Mouse (Mus musculus): ENCODE data around the gene Foxn3. TPM values are rescaled to one million over a fixed set of nuclear protein-coding genes. Genes with fewer than 3 reads are reported as not detected.

Foxn3 gene
- polyA plus RNA-seq, 1 experiment from 2014 or later: 97.6 TPM

DNA sequence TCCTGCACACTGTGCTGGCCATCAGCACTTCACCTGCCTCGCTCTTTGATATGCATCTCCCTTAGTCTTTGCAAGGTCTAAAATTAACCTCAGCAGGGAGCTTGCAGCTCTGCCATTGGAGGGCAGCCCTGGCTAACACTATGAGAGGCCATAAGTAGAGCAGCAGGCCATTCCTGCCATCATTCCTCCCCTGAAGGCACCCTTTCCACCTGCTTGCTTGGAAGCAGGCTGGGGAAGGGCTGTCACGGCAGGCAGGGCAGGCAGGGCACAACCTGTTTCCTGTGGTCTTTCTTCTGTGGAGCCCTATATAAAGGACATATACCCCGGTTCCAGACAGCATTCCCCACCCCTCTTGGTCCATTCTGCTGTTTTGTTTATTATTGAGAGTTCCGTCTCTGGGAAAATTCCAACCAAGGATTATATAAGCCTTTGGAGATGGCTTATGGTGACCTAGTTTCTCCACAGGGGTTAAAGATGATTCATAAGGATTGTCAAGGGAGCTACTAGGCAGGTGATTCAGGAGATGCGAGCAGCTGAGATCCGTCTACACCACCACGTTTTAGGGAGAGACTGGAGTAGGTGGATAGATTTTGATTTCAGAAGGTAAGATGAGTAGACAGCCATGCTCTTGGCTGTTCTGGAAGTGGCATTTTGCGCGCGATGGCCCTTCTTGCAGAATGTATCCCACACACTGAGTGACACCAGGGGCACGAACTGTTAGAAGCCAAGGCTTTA lies 347.7 kb downstream of the Foxn3 start:
- H3K27me3 ChIP-seq: no peaks in the 10 kb centered on the region
- H3K4me3 ChIP-seq (replicated peaks): no peak overlapping the region
- H3K36me3 ChIP-seq: no peaks in the 10 kb centered on the region
- no peak overlapping the region for H3K27ac ChIP-seq (replicated peaks)
- no peak for ATAC-seq (ENCODE audit: insufficient number of reproducible peaks, low FRiP score, low TSS enrichment, low read depth)
- no peaks in the 10 kb centered on the region for H3K9me3 ChIP-seq (replicated peaks)
- WGBS: 73% methylated on average over 11 of the region's 11 CpGs
- no peak overlapping the region for H3K4me2 ChIP-seq (replicated peaks)
- H3K9ac ChIP-seq: no peak overlapping the region
- H3K4me1 ChIP-seq: peaks cover 47% of the 10 kb centered on the region

DNA sequence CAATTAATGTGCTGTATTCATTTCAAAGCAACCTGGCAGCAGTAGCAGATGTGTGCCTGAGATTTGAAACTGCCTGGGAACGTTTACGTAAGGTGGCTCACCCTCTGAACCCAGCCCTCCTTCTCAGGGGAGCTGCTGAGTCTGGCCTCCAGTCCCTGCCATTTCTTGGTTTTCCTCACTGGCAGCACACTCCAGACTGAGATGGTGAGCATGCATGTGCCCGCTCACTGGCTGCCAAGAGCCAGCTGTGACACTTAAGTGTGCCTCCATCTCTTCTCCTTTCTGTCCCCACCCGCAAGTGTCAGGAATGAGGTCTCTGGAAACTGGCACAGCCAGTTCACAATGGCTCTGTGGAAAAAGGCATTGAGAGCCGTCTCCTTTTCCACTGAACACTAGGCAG lies 349.3 kb downstream of the Foxn3 start:
- Histone ChIP-seq H3K27ac (replicated peaks) (no peak overlapping the region), H3K4me2 (replicated peaks) (no peak overlapping the region), H3K9me3 (replicated peaks) (no peaks in the 10 kb centered on the region), H3K27me3 (no peaks in the 10 kb centered on the region), H3K4me1 (peaks cover 43% of the 10 kb centered on the region), H3K4me3 (replicated peaks) (no peak overlapping the region), H3K36me3 (no peaks in the 10 kb centered on the region), H3K9ac (no peak overlapping the region)
- ATAC-seq (ENCODE audit: insufficient number of reproducible peaks, low FRiP score, low TSS enrichment, low read depth): no peak
- 47% methylated on average over 5 of the region's 5 CpGs for WGBS

DNA sequence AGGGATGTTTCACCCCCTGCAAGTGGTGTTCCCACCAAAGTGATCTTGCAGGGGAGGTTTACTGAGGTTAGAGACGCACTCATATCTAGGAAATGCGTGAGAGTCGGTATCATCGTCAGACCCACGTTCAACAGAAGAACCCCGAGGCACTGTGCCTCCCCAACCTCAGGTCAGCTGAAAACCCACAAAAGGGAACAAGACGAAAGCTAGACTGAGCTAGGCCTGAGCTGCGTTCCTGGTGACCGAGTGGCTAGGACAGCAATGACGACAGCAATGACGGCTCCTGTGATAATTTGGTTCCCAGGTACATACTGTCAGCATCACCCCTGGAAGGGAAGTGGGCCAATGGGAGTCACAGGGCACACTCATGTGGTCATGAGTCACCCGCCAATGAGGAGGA lies 350.2 kb downstream of the Foxn3 start:
- Histone ChIP-seq H3K4me2 (replicated peaks) (no peak overlapping the region), H3K27me3 (no peaks in the 10 kb centered on the region), H3K27ac (replicated peaks) (no peak overlapping the region), H3K9ac (no peak overlapping the region), H3K36me3 (no peaks in the 10 kb centered on the region; the same call in 1 of the 2 replicates), H3K9me3 (replicated peaks) (no peaks in the 10 kb centered on the region), H3K4me1 (peaks cover 43% of the 10 kb centered on the region), H3K4me3 (replicated peaks) (no peak overlapping the region)
- no peak for ATAC-seq (ENCODE audit: insufficient number of reproducible peaks, low FRiP score, low TSS enrichment, low read depth)
- 84% methylated on average over 12 of the region's 12 CpGs for WGBS

DNA sequence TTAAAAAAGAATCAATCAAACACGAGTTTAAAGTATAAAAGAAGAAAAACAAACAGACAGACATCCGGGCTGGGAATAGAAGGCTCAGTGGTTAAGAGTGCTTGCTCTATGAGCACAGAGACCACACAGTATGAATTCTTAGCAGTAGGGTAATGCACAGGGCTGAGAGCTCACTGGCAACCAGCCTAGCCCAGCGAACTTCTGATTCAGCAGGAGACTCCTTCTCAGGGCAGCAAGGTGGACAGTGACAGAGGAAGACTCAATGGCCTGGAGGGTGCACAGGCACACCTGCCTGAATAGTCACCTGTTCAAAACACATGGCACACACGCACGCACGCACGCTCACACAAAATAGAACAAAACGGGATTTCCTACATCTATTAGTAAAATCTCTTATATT lies 353.6 kb downstream of the Foxn3 start:
- H3K27ac ChIP-seq (replicated peaks): no peak overlapping the region
- peaks cover 4% of the 10 kb centered on the region; the same call in 1 of the 2 replicates for H3K36me3 ChIP-seq
- no peak for ATAC-seq (ENCODE audit: insufficient number of reproducible peaks, low FRiP score, low TSS enrichment, low read depth)
- H3K4me3 ChIP-seq (replicated peaks): no peak overlapping the region
- peaks cover 18% of the 10 kb centered on the region for H3K4me1 ChIP-seq
- H3K9me3 ChIP-seq (replicated peaks): no peaks in the 10 kb centered on the region
- 86% methylated on average over 8 of the region's 8 CpGs for WGBS
- H3K9ac ChIP-seq: no peak overlapping the region
- H3K4me2 ChIP-seq (replicated peaks): no peak overlapping the region
- no peaks in the 10 kb centered on the region for H3K27me3 ChIP-seq

DNA sequence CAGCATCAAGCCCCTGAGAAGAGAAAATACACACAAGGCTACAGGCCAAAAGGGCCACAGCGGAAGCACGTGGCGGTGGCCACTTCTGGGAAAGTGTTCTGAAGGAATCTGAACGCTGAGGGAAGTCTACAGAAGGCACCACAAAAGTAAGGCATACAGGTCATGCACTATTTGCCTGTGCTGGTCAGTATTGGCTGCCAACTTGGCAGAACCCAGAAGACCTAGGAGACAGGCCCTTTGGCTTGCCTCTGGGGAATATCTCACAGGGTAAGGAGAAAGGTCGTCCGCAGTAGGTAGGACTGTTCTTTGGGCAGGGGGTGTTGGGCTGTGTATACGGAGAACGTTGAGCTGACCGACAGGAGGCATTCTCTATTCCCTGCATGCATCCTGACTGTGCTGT lies 355.1 kb downstream of the Foxn3 start:
- H3K4me1 ChIP-seq: 0 out of 2 replicates have a peak, but pooled peaks cover 3% of the 10 kb centered on the region
- H3K27me3 ChIP-seq: no peaks in the 10 kb centered on the region
- no peak overlapping the region for H3K9ac ChIP-seq
- H3K4me3 ChIP-seq (replicated peaks): no peak overlapping the region
- no peaks in the 10 kb centered on the region for H3K9me3 ChIP-seq (replicated peaks)
- ATAC-seq (ENCODE audit: insufficient number of reproducible peaks, low FRiP score, low TSS enrichment, low read depth): no peak
- H3K36me3 ChIP-seq: peaks cover 4% of the 10 kb centered on the region; the same call in 1 of the 2 replicates
- no peak overlapping the region for H3K27ac ChIP-seq (replicated peaks)
- 90% methylated on average over 9 of the region's 9 CpGs for WGBS
- no peak overlapping the region for H3K4me2 ChIP-seq (replicated peaks)

DNA sequence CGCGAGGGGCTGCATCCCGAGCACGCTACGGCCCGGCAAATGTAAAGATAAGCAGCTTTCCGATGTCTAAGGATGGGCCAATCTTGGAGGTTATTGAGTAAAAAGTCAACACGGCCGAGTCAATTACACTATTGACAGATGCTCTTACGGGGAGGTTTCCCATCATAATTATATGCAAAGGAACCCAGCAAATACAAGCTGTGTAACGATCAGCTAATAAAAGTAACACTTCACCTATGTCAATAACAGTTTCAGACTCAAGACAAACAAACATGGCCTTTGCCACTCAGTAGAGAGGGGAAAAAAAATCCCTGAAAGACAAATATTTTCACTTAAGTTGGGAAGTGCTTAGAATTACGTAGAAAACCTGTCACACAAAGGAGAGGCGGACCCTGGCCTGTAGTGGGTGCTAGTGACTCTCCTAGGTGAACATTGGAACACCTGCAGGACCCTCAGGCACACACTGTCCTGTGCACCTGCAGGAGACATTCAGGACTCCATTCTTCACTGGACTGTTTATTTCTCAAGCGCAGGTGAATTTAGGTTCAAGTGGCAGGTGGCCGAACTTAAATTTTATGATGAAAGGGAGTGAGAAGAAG lies 356.3 kb downstream of the Foxn3 start:
- Histone ChIP-seq H3K36me3 (peaks cover 4% of the 10 kb centered on the region; the same call in 1 of the 2 replicates), H3K4me3 (replicated peaks) (no peak overlapping the region), H3K27ac (replicated peaks) (no peak overlapping the region), H3K9me3 (replicated peaks) (no peaks in the 10 kb centered on the region), H3K9ac (no peak overlapping the region), H3K27me3 (no peaks in the 10 kb centered on the region), H3K4me2 (replicated peaks) (no peak overlapping the region), H3K4me1 (no peaks in the 10 kb centered on the region)
- WGBS: 90% methylated on average over 15 of the region's 15 CpGs
- no peak for ATAC-seq (ENCODE audit: insufficient number of reproducible peaks, low FRiP score, low TSS enrichment, low read depth)

DNA sequence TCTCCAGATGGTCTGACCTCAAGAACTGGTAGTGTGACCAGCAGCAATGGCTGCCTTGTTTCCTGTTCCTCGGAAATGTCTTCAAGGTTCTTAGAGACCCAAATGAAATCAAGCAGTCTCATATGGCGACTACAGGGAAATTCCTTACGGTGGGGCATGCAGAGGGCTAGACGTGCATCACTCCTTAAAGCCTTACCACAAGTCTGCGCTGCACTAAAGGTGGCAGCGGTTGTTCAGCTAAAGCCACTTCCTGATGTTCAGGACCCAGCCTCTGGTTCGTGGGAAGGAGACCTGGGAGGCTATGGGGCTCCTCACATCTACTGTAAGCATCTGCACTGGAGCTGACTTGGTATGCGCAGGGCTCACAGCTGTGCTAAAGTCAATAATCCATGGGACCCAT lies 357.6 kb downstream of the Foxn3 start:
- H3K27ac ChIP-seq (replicated peaks): no peak overlapping the region
- 0 out of 2 replicates have a peak, but pooled peaks cover 1% of the 10 kb centered on the region for H3K4me1 ChIP-seq
- no peak overlapping the region for H3K9ac ChIP-seq
- no peaks in the 10 kb centered on the region for H3K27me3 ChIP-seq
- no peak for ATAC-seq (ENCODE audit: insufficient number of reproducible peaks, low FRiP score, low TSS enrichment, low read depth)
- H3K4me3 ChIP-seq (replicated peaks): no peak overlapping the region
- no peak overlapping the region for H3K4me2 ChIP-seq (replicated peaks)
- peaks cover 4% of the 10 kb centered on the region; the same call in 1 of the 2 replicates for H3K36me3 ChIP-seq
- H3K9me3 ChIP-seq (replicated peaks): no peaks in the 10 kb centered on the region
- 88% methylated on average over 8 of the region's 8 CpGs for WGBS

DNA sequence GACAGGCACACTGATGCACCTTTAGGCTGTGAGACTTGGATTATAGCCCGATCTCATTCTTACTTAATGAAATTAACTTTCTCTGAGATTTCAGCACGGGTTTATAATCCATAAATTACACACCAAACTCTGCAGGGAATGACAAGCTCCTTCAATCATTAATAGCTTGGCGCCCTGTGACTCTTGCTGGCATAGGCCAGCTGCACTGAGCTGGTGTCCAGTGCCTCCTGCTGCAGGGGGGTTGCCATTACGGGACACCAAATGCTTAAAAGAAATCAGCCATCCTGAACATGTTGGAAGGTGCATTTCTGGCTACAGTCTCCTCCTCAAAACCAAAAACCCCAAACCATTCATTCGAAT lies 364.3 kb downstream of the Foxn3 start:
- no peak overlapping the region for H3K4me3 ChIP-seq (replicated peaks)
- 62% methylated on average over 5 of the region's 5 CpGs for WGBS
- H3K36me3 ChIP-seq: 0 out of 2 replicates have a peak, but pooled peaks cover 4% of the 10 kb centered on the region
- no peak overlapping the region for H3K9ac ChIP-seq
- no peak overlapping the region for H3K4me2 ChIP-seq (replicated peaks)
- H3K27ac ChIP-seq (replicated peaks): no peak overlapping the region
- no peak for ATAC-seq (ENCODE audit: insufficient number of reproducible peaks, low FRiP score, low TSS enrichment, low read depth)
- H3K4me1 ChIP-seq: peaks cover 20% of the 10 kb centered on the region
- no peaks in the 10 kb centered on the region for H3K9me3 ChIP-seq (replicated peaks)
- H3K27me3 ChIP-seq: no peaks in the 10 kb centered on the region

DNA sequence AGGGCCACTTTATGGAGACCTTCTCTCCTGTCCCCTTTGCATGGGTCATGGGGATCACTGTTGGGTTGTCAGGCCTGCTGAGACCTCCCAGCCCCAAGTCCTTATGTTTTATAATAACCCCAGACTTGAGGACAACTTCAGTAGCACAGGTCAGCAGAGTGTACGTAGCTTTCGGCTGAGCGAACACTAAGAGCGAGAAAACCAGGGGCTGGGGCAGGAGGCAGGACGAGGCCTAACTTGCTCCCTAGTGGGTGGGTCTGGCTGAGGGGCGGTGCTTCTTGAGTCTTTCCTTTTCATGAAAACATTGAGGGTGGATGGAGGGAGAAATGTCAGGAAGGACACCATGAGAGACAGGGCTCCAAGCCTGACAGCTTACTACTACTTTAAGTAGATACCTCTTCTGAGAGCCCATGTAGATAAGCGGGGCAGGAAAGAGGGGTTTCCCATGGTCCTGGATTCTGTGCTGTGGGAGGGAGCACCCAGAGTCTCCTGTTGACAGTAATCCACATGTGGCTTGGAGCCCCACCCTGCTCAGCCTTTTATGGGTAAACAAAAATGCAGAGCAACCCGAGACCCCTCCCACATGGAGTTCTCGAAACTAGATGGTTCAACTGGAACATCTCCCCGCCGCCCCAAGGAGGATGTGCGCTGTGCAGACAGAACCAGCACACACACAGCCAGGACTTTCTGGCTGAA lies 364.8 kb downstream of the Foxn3 start:
- H3K4me2 ChIP-seq (replicated peaks): no peak overlapping the region
- H3K27ac ChIP-seq (replicated peaks): no peak overlapping the region
- H3K4me3 ChIP-seq (replicated peaks): no peak overlapping the region

DNA sequence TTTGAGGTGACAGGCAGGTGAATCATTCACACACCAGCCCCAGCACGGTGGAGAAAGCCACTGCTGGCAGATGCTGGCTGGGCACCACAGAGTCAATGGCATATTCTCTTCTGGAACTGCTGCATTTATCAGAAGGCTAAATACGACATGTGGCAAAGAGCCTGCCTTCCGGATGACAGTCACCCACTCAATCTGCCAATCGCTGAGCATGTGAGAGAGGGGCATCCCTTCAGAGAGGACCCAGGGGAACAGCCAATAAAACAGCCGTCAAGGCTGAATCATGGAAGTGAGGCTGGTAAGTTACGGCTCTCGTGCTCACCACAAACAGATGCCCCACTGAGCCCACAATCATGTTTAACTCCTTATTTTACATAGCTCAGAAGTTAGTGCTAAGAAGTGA lies 366.4 kb downstream of the Foxn3 start:
- no peak for ATAC-seq (ENCODE audit: insufficient number of reproducible peaks, low FRiP score, low TSS enrichment, low read depth)

More for the DNA sequence above, 364.8 kb downstream of the Foxn3 start:
- 0 out of 2 replicates have a peak, but pooled peaks cover 4% of the 10 kb centered on the region for H3K36me3 ChIP-seq
- peak; percentile 51; the same call in 1 of the 2 replicates for ATAC-seq (ENCODE audit: insufficient number of reproducible peaks, low FRiP score, low TSS enrichment, low read depth)
- 65% methylated on average over 12 of the region's 12 CpGs for WGBS
- peaks cover 22% of the 10 kb centered on the region for H3K4me1 ChIP-seq
- no peaks in the 10 kb centered on the region for H3K27me3 ChIP-seq
- no peak overlapping the region for H3K9ac ChIP-seq
- no peaks in the 10 kb centered on the region for H3K9me3 ChIP-seq (replicated peaks)

DNA sequence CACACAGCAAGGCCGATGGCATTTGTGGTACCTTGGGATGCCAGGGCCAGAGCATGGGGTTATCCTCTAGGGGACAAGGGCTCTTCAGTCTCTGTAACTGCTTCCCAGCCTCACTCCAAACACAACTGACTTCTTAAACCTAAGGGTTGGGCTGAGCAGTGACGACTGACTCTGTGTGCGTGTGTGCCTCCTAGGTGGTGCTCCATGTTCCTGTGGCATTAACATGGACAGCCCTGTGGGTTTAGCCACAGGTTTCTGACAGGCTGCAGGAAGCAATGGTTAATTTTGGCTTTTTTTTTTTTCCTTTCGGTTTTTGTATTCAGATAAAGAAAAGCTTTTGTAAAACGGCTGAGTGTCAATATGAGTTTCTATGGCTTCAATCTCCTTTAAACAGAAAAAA lies 367.7 kb downstream of the Foxn3 start:
- H3K27me3 ChIP-seq: no peaks in the 10 kb centered on the region
- no peaks in the 10 kb centered on the region for H3K9me3 ChIP-seq (replicated peaks)
- no peak overlapping the region for H3K27ac ChIP-seq (replicated peaks)
- H3K36me3 ChIP-seq: 0 out of 2 replicates have a peak, but pooled peaks cover 4% of the 10 kb centered on the region
- no peak overlapping the region for H3K9ac ChIP-seq
- H3K4me3 ChIP-seq (replicated peaks): no peak overlapping the region
- no peak for ATAC-seq (ENCODE audit: insufficient number of reproducible peaks, low FRiP score, low TSS enrichment, low read depth)
- 87% methylated on average over 5 of the region's 5 CpGs for WGBS
- no peak overlapping the region for H3K4me2 ChIP-seq (replicated peaks)
- H3K4me1 ChIP-seq: peaks cover 23% of the 10 kb centered on the region

More for the DNA sequence above, 366.4 kb downstream of the Foxn3 start:
- WGBS: 59% methylated on average over 7 of the region's 7 CpGs
- Histone ChIP-seq H3K4me1 (peaks cover 25% of the 10 kb centered on the region), H3K4me2 (replicated peaks) (no peak overlapping the region), H3K4me3 (replicated peaks) (no peak overlapping the region), H3K9me3 (replicated peaks) (no peaks in the 10 kb centered on the region), H3K9ac (no peak overlapping the region), H3K27ac (replicated peaks) (no peak overlapping the region), H3K27me3 (no peaks in the 10 kb centered on the region), H3K36me3 (0 out of 2 replicates have a peak, but pooled peaks cover 4% of the 10 kb centered on the region)

All from embryonic facial prominence, embryonic 15.5 days (tissue).